In the genomic region with DNA sequence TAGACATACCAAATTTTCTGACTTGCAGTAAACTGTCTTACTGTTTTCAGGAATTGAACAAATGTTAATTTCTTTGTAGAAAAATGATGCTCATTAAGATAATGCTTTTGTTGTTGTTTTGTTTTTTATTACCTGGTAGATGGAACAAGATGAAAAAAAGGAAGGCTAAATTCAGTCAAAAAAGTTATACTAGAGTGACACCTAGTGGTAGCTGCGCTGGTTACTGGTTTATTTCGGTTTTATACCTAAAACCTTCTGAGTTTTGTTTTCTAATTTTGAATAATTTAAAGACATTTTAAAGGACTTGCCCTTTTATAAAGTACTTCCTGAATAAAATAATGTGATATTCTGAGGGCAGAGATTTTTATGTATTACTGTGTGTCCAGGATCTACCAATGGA, we compare ENCODE assay signal across 10 mouse cellular contexts. TPM values are rescaled to one million over a fixed set of nuclear protein-coding genes. Genes with fewer than 3 reads are reported as not detected.
DNase-seq lines count a peak whose midpoint lies in the region; ATAC-seq and TF ChIP-seq lines count a peak whose summit lies in the region.
"Had no signal": no experiment of that assay in that cellular context is flagged by ENCODE, and none has a peak within 500 bp of the region (broad histone marks: within the 10 kb centered on the region; RNA-seq: fewer than 3 reads in every experiment).

No protein-coding gene starts in this region.

- 9% methylated on average over 2 of the region's 2 CpGs for WGBS in kidney, postnatal 0 days

- no peaks in the 10 kb centered on the region for H3K27me3 ChIP-seq in kidney, postnatal 0 days (ENCODE audit: insufficient read depth, low read length)
- no peaks in the 10 kb centered on the region for H3K27me3 ChIP-seq in CH12.LX (replicated peaks)
- H3K27me3 ChIP-seq: heart, embryonic 13.5 days had no signal

- in situ Hi-C loops in CH12.LX (cut with MboI; ENCODE audit: low pct_ligation_motif_present, low pct_unique_long_range_greater_than_20kb, low sequenced_read_pairs), result loop anchor here (5.0 kb wide), 1 partner anchor 152 kb away; no protein-coding TSS in a partner anchor

- dilution Hi-C loops in CH12.LX (cut with MboI; ENCODE audit: extremely low pct_ligation_motif_present, extremely low pct_unique_long_range_greater_than_20kb, low sequenced_read_pairs), result no loop called here

- no peaks in the 10 kb centered on the region for H3K79me2 ChIP-seq in CH12.LX (replicated peaks; ENCODE audit: control insufficient read depth, extremely low read depth, insufficient read depth, poor library complexity, severe bottlenecking)

- TF ChIP-seq EP300 in CH12.LX (IDR thresholded peaks at IDR 0.05; ENCODE audit: low read length), result no peak

- no peak for TF ChIP-seq POLR2A in CH12.LX (IDR thresholded peaks at IDR 0.05; ENCODE audit: low read depth, low read length)

- no peak overlapping the region for H3K4me3 ChIP-seq in kidney, postnatal 0 days (replicated peaks; ENCODE audit: low read depth, low read length)
- H3K4me3 ChIP-seq in CH12.LX (replicated peaks in 1 of 3; ENCODE audit: low read depth in 2 of 3, low read length in 2 of 3, poor library complexity in 1 of 3), result no peak overlapping the region
- H3K4me3 ChIP-seq: heart, embryonic 13.5 days had no signal

- peak; percentile 80 for TF ChIP-seq RAD21 in CH12.LX (IDR thresholded peaks at IDR 0.05; ENCODE audit: low read depth, low read length)

- H3K4me2 ChIP-seq in kidney, postnatal 0 days (ENCODE audit: low read length), result no peak overlapping the region
- no peak overlapping the region for H3K4me2 ChIP-seq in CH12.LX (ENCODE audit: insufficient read depth, low read depth, poor library complexity, severe bottlenecking)
- H3K4me2 ChIP-seq: heart, embryonic 13.5 days had no signal

- H3K36me3 ChIP-seq in kidney, postnatal 0 days (ENCODE audit: insufficient read depth, low read length), result no peaks in the 10 kb centered on the region
- H3K36me3 ChIP-seq in CH12.LX (replicated peaks in 1 of 2; ENCODE audit: control insufficient read depth in 1 of 2, insufficient read depth in 1 of 2, low read length in 1 of 2), result peaks cover 0 to 13% of the 10 kb centered on the region in 2 experiments
- H3K36me3 ChIP-seq: heart, embryonic 13.5 days had no signal

- DNase-seq in adrenal gland, postnatal 36 days, result peak; percentile 6 to 37
- DNase-seq in adrenal gland, adult 8-10 months, result no peak
- peak; percentile 82 for DNase-seq in kidney, postnatal 0 days (ENCODE audit: low spot score)
- DNase-seq in kidney, adult 11 months, result no peak
- peak; percentile 52 for DNase-seq in CH12.LX (ENCODE audit: extremely low read depth)
- peak; percentile 70 for DNase-seq in embryo, embryonic 10.5 days (ENCODE audit: low spot score)
- no peak for DNase-seq in ovary, postnatal 10 days (ENCODE audit: low spot score)

- no peaks in the 10 kb centered on the region for H3K4me1 ChIP-seq in kidney, postnatal 0 days (replicated peaks; ENCODE audit: insufficient read depth, low read length)
- H3K4me1 ChIP-seq in CH12.LX (ENCODE audit: control insufficient read depth in 1 of 2, insufficient read depth in 2 of 2), result peaks cover 0 to 19% of the 10 kb centered on the region in 2 experiments; a peak in 2 of 4 replicates
- H3K4me1 ChIP-seq: heart, embryonic 13.5 days had no signal

- no peaks in the 10 kb centered on the region for H3K9me3 ChIP-seq in kidney, postnatal 0 days (replicated peaks; ENCODE audit: low read length)
- H3K9me3 ChIP-seq in CH12.LX (replicated peaks; ENCODE audit: low read length), result no peaks in the 10 kb centered on the region
- H3K9me3 ChIP-seq: heart, embryonic 13.5 days had no signal

- H3K9ac ChIP-seq in kidney, postnatal 0 days (ENCODE audit: low read depth, low read length), result no peak overlapping the region
- H3K9ac ChIP-seq in CH12.LX (ENCODE audit: insufficient read depth, low read depth), result no peak overlapping the region
- H3K9ac ChIP-seq: heart, embryonic 13.5 days had no signal

- no peak for ATAC-seq in kidney, postnatal 0 days (replicated peaks; ENCODE audit: low FRiP score, low read depth)
- ATAC-seq in megakaryocyte-erythroid progenitor cell, adult 5-6 weeks (replicated peaks; ENCODE audit: low FRiP score, low TSS enrichment, poor library complexity, severe bottlenecking), result 0 out of 2 replicates have a peak, but pooled peaks have one; percentile 57

- H3K27ac ChIP-seq in kidney, postnatal 0 days, result no peak overlapping the region
- H3K27ac ChIP-seq in CH12.LX (ENCODE audit: insufficient read depth, low read depth), result no peak overlapping the region
- H3K27ac ChIP-seq: heart, embryonic 13.5 days; macrophage had no signal

- TF ChIP-seq CTCF in kidney, postnatal 0 days (IDR thresholded peaks at IDR 0.05; ENCODE audit: low read depth), result peak; percentile 75
- peak; percentile 17 to 78; a peak in 2 of 4 replicates for TF ChIP-seq CTCF in CH12.LX (conservative IDR thresholded peaks at IDR 0.05 in 1 of 2, IDR thresholded peaks at IDR 0.05 in 1 of 2; ENCODE audit: low read depth in 2 of 2, low read length in 2 of 2)

TF ChIP-seq in CH12.LX, 34 proteins besides CTCF, POLR2A, EP300 and RAD21:
- peak; percentile 46; the same call in 1 of the 2 replicates for TF ChIP-seq JUND (conservative IDR thresholded peaks at IDR 0.05; ENCODE audit: low read depth, low read length)
- no peak for TF ChIP-seq KAT2A (IDR thresholded peaks at IDR 0.05; ENCODE audit: insufficient replicate concordance, low read length)
- peak; percentile 37 for TF ChIP-seq SMC3 (IDR thresholded peaks at IDR 0.05; ENCODE audit: low read depth, low read length)
- peak; percentile 85 for TF ChIP-seq ZNF384 (IDR thresholded peaks at IDR 0.05; ENCODE audit: low read depth, low read length)

RNA-seq across cellular contexts. Expression of a gene that starts 52.9 kb away (rescaled TPM):
- 10 to 100 TPM; 29.9 to 30.3 TPM for total RNA-seq in adrenal gland, postnatal 36 days (2021)
- 10 to 100 TPM; 25.7 to 32.5 (median 31.0) TPM for total RNA-seq in adrenal gland, adult 8-10 months (2022)
- 22.2 and 22.6 TPM in 2 replicates for polyA plus RNA-seq in kidney, postnatal 0 days (2015; fragmentation: Nextera tagmentation; extraction: Ambion mirVana)
- total RNA-seq in CH12.LX (2012; rRNA removed) (34.9 and 35.8 TPM in 2 replicates), CH12.LX (2014; rRNA removed) (52.8 and 65.5 TPM in 2 replicates)
- polyA plus RNA-seq in CH12.LX (2012; ENCODE audit: insufficient read length, low read depth), result 38.2 and 38.4 TPM in 2 replicates
- 36.9 and 45.3 TPM in 2 replicates for total RNA-seq in megakaryocyte-erythroid progenitor cell, adult 5-6 weeks (2014; fragmentation: Nextera tagmentation)
- total RNA-seq in megakaryocyte-erythroid progenitor cell, adult 5-6 weeks (2017), result 45.1 and 94.8 TPM in 2 replicates

Comparison
In these comparisons a context has a peak if more than half of its experiments do, and no peak if none do; other contexts are left out.
1. DNase-seq: peak in adrenal gland, postnatal 36 days (2 of 2), kidney, postnatal 0 days (single experiment), CH12.LX (single experiment) and embryo, embryonic 10.5 days (single experiment); none in adrenal gland, adult 8-10 months (single experiment), kidney, adult 11 months (single experiment) and ovary, postnatal 10 days (single experiment).